Mouse (Mus musculus) testis, adult 2 months (tissue): ENCODE data around the gene Tmem45a2.

ENCODE experiments used
- CTCF ChIP-seq: fragments of 200-500 bp; IDR thresholded peaks from 2 replicates; pipeline ENCODE4 v1.5.1; 2012; ENCODE audit warnings: low read depth, mild to moderate bottlenecking, inconsistent platforms, low read length, moderate library complexity; ENCODE audit not compliant: control insufficient read depth, insufficient read depth, insufficient replicate concordance
- POLR2A ChIP-seq: fragments of 200-500 bp; IDR thresholded peaks from 2 replicates; pipeline ENCODE4 v1.6.1; 2012; ENCODE audit warnings: low read depth, mild to moderate bottlenecking, inconsistent platforms, low read length, moderate library complexity; ENCODE audit not compliant: control insufficient read depth

DNA sequence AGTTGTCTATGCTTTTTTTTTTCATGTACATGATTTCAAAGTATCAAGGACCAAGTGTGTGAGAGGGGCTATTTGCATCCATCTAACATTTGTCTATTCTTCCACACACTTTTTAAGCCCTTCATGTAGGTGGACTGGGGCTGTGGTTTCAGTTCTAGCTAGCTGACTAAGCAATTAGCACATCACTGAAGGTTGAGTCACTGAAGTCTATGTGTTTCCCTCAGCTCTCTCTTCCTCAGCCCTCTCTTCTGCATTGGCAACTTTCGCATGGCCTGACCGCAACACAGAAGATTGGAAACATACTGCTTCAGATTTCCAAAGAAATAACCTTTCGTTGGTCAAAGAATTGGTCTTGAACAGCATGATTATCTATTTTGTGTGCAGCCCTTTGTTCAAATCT lies 21.2 kb downstream of the Tmem45a2 start:
- TF ChIP-seq CTCF (no peak), POLR2A (no peak)
